Mouse (Mus musculus) gastrocnemius, adult 18-20 months (tissue): ENCODE data around the gene Kcnk2. TPM values are rescaled to one million over a fixed set of nuclear protein-coding genes. Genes with fewer than 3 reads are reported as not detected.

ENCODE experiments used
- DNase-seq: peaks from one replicate; pipeline ENCODE4 v3.0.0; 2021; ENCODE audit warnings: low spot score
- microRNA-seq: library from miRNA; unstranded; fragments of <30 nt; microRNA quantifications from one replicate; pipeline ENCODE4 v1.2.0, GENCODE M21; 2021
- total RNA-seq, 2 experiments: library from RNA; stranded (reverse); gene quantifications; 2 replicates each; pipeline ENCODE4 v1.2.3; 2021

The Kcnk2 gene
- total RNA-seq, 2 experiments from 2014 or later, result 1.2 to 1.9 TPM

DNA sequence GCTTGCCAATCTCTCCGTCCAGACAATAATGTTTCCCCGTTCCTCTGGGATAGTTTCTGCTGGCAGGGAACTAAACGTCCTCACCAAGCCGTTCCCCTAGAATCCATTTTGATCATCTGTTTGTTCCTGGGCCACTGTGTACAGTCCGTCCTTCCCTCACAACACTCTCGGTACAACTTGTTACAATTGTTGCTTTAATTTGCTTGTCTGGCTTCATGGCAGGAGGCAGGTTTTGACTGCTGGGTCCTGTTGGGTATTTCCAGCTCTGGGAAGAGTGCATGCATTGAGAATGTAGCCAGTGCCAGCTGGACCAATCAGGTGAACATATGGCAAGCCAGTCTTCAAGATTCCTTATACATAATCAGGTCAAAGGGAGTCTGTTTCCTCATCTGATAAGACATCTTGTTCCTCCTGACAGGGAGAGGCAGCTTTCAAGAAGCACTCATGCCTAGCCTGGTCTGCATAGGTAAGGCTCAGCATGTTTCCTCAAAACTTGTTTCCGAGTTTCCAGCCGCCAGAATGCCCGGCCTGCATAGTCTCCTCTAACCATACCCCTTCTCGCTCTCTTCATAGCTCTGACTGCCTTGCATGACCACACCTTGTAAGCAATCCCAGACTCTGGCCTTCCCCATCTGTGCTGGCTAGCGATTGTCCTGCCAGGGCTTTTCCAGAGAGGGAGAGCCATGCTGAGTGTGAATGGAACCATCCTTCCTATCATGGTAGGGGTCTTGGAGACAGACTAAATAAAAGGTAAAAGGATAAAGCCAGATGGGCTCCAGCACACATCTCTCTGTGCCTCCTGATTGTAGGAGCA, 184.1 kb downstream of the Kcnk2 start:
- peak; percentile 26 for DNase-seq

DNA sequence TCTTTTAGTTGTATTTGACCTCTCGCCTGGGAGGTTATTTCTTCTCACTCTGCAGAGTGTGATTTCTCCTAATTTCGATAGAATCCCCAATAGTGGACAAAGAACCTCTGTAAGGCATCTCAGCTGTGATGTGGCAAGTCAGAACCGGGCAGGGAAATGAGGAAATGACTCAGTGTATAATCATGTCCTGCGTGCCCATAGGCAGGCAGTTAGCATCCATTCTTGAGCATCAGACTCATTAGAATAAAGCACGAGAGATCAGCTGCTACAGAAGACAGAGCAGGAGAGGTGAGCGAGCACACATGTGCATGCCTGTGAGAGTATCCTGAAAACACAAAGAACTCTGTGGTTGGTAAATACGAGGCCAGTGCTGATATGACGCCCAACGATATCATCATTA, 186.9 kb downstream of the Kcnk2 start:
- DNase-seq, result no peak

- DNase-seq, result no peak
These were observed 187.6 kb downstream of the Kcnk2 start for GRCm38 (mm10) chr1:189214477-189214876.

DNA sequence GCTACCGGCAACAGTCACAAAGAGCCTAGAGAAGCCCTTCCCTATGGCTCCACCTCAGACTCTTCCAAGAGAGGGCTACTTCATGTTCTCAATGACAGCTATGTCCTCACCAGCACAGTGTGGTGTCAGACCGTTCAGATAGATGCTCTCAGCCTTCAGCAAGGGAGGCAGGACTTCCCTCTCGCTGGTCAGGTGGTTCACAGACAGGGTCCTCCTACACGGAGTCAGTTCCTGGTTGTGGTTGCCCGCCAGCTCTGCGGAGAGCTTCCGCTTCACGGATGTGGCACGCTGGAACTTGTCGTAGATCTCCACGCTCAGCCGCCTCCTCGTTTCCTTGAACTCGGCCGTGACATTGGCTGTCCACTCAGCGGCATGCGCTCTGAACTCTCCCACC, 192.4 kb downstream of the Kcnk2 start:
- no peak for DNase-seq

GRCm38 (mm10) chr1:189209029-189209714, 192.9 kb downstream of the Kcnk2 start:
- DNase-seq, result no peak

DNA sequence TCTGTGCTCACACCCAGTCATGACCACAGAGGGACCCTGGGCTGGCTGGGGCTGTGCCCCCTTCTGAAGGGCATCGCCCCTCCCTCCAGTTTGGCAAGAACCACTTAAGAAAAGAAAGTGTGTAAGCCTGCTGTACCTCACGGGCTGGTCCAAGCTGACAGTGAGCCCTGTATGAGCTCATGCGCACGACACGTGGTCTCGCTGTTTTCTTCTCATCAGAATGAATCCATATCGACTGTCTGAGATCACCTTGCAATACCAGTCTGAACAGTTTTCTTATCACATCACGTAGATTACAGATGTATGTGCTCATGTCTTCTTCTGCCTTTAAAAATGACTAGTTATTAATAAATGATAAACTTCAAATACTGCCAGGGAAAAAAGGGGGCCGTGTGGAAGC, 193.5 kb downstream of the Kcnk2 start:
- DNase-seq, result no peak

- DNase-seq, result no peak
These were observed 206.3 kb downstream of the Kcnk2 start for GRCm38 (mm10) chr1:189195758-189196157.

DNA sequence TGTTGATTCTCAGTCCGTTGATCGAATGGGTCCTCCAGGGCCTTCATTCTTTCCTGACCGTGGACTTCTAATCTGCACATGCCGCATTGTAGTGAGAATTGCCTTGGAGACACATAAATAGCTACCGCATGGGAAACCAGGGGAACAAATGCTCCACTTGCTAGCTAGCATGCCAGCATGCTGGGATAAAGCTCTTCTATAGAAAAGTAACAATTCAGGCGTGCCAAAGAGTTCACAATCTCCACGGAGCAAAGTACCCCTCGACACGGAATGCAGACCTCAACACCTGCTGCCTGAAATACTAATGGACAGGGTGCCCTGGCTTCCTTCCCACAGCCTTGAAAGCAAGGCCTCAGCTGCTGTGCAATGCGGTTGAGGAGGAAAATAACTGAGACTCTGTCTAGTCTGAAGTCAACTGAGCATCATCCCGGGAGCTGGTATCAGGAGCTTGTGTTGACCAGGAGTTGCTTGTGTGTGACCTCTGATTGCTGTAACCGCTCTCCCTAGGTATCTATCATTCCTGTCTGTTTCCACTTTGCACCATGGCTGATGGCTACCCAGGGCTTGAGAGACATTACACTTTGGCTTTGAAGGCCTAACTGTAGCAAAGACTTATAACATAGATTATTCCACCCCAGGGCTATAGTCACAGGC, 214.2 kb downstream of the Kcnk2 start:
- DNase-seq, result no peak

- no peak for DNase-seq
These were observed 216.8 kb downstream of the Kcnk2 start for GRCm38 (mm10) chr1:189185206-189185750.

DNA sequence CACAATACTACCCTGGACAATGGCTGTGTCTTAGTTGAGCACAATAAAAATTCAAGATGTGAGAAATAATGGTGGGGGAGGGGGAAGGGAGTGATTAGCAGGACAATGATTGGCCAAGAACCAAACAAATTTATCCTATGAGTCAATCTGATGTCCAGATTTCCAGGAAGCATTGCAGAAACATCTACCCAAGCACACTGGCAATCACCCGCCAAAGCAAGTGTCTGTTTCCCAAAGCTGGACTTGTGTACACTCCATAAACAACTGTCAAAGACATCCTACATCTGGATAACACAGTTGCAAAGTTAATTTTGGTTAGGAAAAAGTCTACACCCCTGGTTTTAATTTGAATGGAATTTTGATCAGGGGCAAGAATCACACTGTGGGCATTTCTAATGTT, 224.3 kb downstream of the Kcnk2 start:
- DNase-seq, result no peak

DNA sequence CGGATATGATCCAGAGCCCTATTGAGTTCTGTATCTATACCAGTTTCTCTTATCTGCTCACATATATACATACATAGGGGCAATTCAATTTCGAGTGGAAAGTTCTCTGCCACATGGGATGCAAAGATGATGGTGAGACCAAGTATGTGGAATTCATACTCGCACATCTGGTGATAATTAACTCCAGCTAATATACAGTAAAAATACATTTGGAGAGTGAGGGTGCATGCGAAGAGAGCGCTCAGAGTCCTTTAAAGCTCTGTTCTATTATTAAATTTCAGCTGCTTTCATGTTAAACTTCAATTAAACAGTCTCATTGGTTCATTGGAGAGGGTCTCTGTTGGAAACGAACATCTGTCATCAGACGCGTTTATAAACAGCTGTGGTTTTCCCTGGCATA, 228.6 kb downstream of the Kcnk2 start:
- DNase-seq, result no peak

DNA sequence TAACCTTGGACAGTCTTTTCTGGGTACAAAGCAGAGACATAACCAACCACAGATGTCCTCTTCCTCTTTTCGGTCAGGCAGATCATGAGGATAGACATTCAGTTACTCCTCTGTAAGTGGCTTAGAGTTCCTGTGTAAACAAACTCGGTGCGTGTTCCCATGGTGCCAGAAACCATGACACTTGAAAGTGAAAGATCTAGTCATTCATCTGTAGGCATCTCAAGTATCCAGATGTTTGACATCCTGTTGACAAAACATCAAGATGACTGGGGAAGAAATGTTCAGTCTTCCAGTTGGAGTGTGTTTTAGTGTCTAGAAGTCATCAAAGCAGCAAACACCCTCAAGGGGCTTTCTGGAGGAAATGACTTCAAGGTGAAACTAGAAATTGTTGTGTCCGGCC, 230.9 kb downstream of the Kcnk2 start:
- no peak for DNase-seq

GRCm38 (mm10) chr1:189165756-189166155, 236.3 kb downstream of the Kcnk2 start:
- DNase-seq, result no peak

DNA sequence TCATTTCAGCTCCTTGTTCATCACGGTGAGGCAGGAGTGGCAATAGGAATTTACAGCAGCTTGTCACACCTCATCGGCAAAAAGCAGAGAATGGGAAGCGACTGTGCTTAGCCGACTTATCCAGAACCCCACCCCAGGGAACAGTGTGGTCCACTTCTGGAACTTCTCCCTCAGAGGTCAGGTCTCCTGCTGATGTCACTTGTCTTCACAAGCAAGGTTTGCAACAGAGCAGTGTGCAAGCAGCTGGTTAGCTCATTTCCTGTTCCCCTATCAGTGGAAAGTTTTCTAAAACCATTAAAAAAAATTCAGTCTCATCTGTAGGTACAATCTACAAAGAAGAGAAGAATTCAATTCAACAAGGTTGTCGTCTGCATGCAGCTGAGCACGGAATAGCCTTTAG, 236.9 kb downstream of the Kcnk2 start:
- no peak for DNase-seq

DNA sequence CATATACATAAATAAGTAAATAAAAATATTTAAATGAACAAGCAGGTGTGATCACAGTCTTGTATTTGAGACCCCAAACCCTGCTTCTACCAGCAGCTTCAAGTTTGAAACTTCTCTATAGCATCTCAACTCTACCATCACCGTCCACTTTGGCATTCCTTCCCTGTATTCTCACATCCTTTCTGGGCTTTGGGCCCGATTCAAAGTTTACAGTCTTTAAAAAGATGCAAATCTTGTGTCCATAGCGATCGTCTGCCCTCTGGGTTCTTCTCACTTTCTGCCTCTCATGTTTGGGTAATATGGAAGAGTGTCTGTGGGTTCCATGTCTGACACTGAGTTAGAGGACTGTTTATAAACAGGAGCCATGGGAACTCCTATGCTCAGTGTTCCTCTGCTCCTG, 237.4 kb downstream of the Kcnk2 start:
- no peak for DNase-seq

DNA sequence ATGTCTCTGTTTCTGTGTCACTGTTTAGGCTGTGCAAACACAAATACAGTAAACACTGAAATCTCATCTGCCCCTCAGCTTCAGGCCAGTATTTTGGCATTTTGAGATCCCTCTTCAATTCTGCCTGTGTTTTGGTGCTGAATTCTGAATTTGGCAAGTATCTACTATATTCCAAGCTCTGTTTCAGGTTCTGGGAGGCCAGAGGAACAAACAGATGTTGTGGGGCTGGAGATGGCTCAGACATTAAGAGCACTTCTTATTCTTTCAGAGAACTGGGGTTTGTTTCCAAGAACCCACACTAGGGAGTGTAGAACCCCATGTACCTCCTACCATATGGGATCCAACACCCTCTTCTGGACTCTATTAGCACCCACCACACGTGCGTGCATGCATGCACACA, 237.8 kb downstream of the Kcnk2 start:
- no peak for DNase-seq

Small RNAs within 50 kb of the gene (microRNA-seq; reads per million reads assigned to microRNA genes)
- gene Gm24092, result not detected
